Mouse (Mus musculus): ENCODE measurements around the gene Fh1.

Gene Fh1

GRCm38 (mm10) chr1:175625257-175625879 lies at the start of gene Fh1:
TSS of gene Fh1 (minus strand) at chr1:175625635.
- DNase-seq (ENCODE audit: low spot score in 2 of 2) = peak; percentile 95 to 97

- no peak for DNase-seq (ENCODE audit: low spot score in 2 of 2)
Measured at GRCm38 (mm10) chr1:175675116-175675515, 49.7 kb upstream of the Fh1 start.

- DNase-seq (ENCODE audit: low spot score in 2 of 2) = no peak
Measured at GRCm38 (mm10) chr1:175673563-175674325, 48.3 kb upstream of the Fh1 start.

- DNase-seq (ENCODE audit: low spot score in 2 of 2) = no peak
Measured at GRCm38 (mm10) chr1:175671626-175672025, 46.2 kb upstream of the Fh1 start.

- DNase-seq (ENCODE audit: low spot score in 2 of 2) = no peak
Measured at GRCm38 (mm10) chr1:175670042-175670441, 44.6 kb upstream of the Fh1 start.

- no peak for DNase-seq (ENCODE audit: low spot score in 2 of 2)
Measured at GRCm38 (mm10) chr1:175669456-175669855, 44.0 kb upstream of the Fh1 start.

- DNase-seq (ENCODE audit: low spot score in 2 of 2) = peak in 1 of 2 experiments; percentile 49
Measured at GRCm38 (mm10) chr1:175668666-175669405, 43.4 kb upstream of the Fh1 start.

GRCm38 (mm10) chr1:175659900-175660299 lies 34.5 kb upstream of the Fh1 start:
- DNase-seq (ENCODE audit: low spot score in 2 of 2) = no peak

- DNase-seq (ENCODE audit: low spot score in 2 of 2) = no peak
Measured at GRCm38 (mm10) chr1:175648615-175649014, 23.2 kb upstream of the Fh1 start.

GRCm38 (mm10) chr1:175646952-175647351 lies 21.5 kb upstream of the Fh1 start:
- no peak for DNase-seq (ENCODE audit: low spot score in 2 of 2)

GRCm38 (mm10) chr1:175643496-175644265 lies 18.2 kb upstream of the Fh1 start:
- DNase-seq (ENCODE audit: low spot score in 2 of 2) = no peak

GRCm38 (mm10) chr1:175640435-175641150 lies 15.2 kb upstream of the Fh1 start:
- no peak for DNase-seq (ENCODE audit: low spot score in 2 of 2)

GRCm38 (mm10) chr1:175639072-175639471 lies 13.6 kb upstream of the Fh1 start:
- DNase-seq (ENCODE audit: low spot score in 2 of 2) = no peak

- no peak for DNase-seq (ENCODE audit: low spot score in 2 of 2)
Measured at GRCm38 (mm10) chr1:175637677-175638076, 12.2 kb upstream of the Fh1 start.

GRCm38 (mm10) chr1:175632470-175632869 lies 7.0 kb upstream of the Fh1 start:
- DNase-seq (ENCODE audit: low spot score in 2 of 2) = no peak

- no peak for DNase-seq (ENCODE audit: low spot score in 2 of 2)
Measured at GRCm38 (mm10) chr1:175631721-175632221, 6.3 kb upstream of the Fh1 start.

- DNase-seq (ENCODE audit: low spot score in 2 of 2) = no peak
Measured at GRCm38 (mm10) chr1:175631080-175631479, 5.6 kb upstream of the Fh1 start.

- no peak for DNase-seq (ENCODE audit: low spot score in 2 of 2)
Measured at GRCm38 (mm10) chr1:175630345-175630744, 4.9 kb upstream of the Fh1 start.

- DNase-seq (ENCODE audit: low spot score in 2 of 2) = no peak
Measured at GRCm38 (mm10) chr1:175629248-175629647, 3.8 kb upstream of the Fh1 start.

- DNase-seq (ENCODE audit: low spot score in 2 of 2) = no peak
Measured at GRCm38 (mm10) chr1:175625990-175626692, 706 bp upstream of the Fh1 start.
